Mouse (Mus musculus): ENCODE measurements at regions not wholly inside any gene's neighbourhood (a gene's known extent, or its start where the extent isn't known, plus 50 kb on each side); places are given as distances from the start of the nearest gene placed in this dataset.

- no peaks in the 10 kb centered on the region for H3K9me3 ChIP-seq (replicated peaks; ENCODE audit: low read length)
- H3K9ac ChIP-seq (ENCODE audit: low read depth, low read length): no peak overlapping the region
- no peak overlapping the region for H3K27ac ChIP-seq
- DNase-seq (ENCODE audit: low spot score) (no peak), ATAC-seq (replicated peaks; ENCODE audit: low FRiP score, low read depth) (no peak)
- no peak for TF ChIP-seq CTCF (IDR thresholded peaks at IDR 0.05; ENCODE audit: low read depth)
- WGBS: 67% methylated on average over 2 of the region's 2 CpGs
- no peak overlapping the region for H3K4me3 ChIP-seq (replicated peaks; ENCODE audit: low read depth, low read length)
- H3K36me3 ChIP-seq (ENCODE audit: insufficient read depth, low read length): no peaks in the 10 kb centered on the region
- H3K4me1 ChIP-seq (replicated peaks; ENCODE audit: insufficient read depth, low read length): no peaks in the 10 kb centered on the region
- no peak overlapping the region for H3K4me2 ChIP-seq (ENCODE audit: low read length)
- H3K27me3 ChIP-seq (ENCODE audit: insufficient read depth, low read length): no peaks in the 10 kb centered on the region
These were observed 838.5 kb upstream of the Gm38303 start for GRCm38 (mm10) chr3:11174002-11174401.

- Histone ChIP-seq H3K9ac (ENCODE audit: low read depth, low read length) (no peak overlapping the region), H3K36me3 (ENCODE audit: insufficient read depth, low read length) (no peaks in the 10 kb centered on the region), H3K27me3 (ENCODE audit: insufficient read depth, low read length) (no peaks in the 10 kb centered on the region), H3K4me3 (replicated peaks; ENCODE audit: low read depth, low read length) (no peak overlapping the region), H3K4me1 (replicated peaks; ENCODE audit: insufficient read depth, low read length) (no peaks in the 10 kb centered on the region), H3K4me2 (ENCODE audit: low read length) (no peak overlapping the region), H3K27ac (no peak overlapping the region), H3K9me3 (replicated peaks; ENCODE audit: low read length) (no peaks in the 10 kb centered on the region)
- DNase-seq (ENCODE audit: low spot score) (no peak), ATAC-seq (replicated peaks; ENCODE audit: low FRiP score, low read depth) (no peak)
- TF ChIP-seq CTCF (IDR thresholded peaks at IDR 0.05; ENCODE audit: low read depth): no peak
- WGBS: 70% methylated on average over 1 of the region's 1 CpGs
These were observed 819.9 kb upstream of the Gm38303 start for GRCm38 (mm10) chr3:11155350-11155749.

Measured in kidney, postnatal 0 days (tissue).